Mouse (Mus musculus) liver, embryonic 13.5 days (tissue): ENCODE measurements around the gene Grk5. TPM values are rescaled to one million over a fixed set of nuclear protein-coding genes. Genes with fewer than 3 reads are reported as not detected.

Source experiments
- ATAC-seq: fragments of 200-750 bp; cut with Nextera tagmentation; 2 replicates; pipeline ENCODE4 v1.8.0; 2017; ENCODE audit warnings: low read depth, mild to moderate bottlenecking, moderate number of reproducible peaks, moderate library complexity
- DNase-seq: peaks from one replicate; pipeline ENCODE4 v3.0.0; 2022
- H3K27ac ChIP-seq: fragments of 300-500 bp; sonication (generic); 2 replicates; pipeline ENCODE4 v1.5.1; 2015; ENCODE audit warnings: moderate library complexity, mild to moderate bottlenecking, inconsistent platforms
- H3K27me3 ChIP-seq: fragments of 300-500 bp; sonication (generic); 2 replicates; pipeline ENCODE4 v1.6.1; 2015; ENCODE audit warnings: mild to moderate bottlenecking, inconsistent platforms
- H3K36me3 ChIP-seq: fragments of 300-500 bp; sonication (generic); 2 replicates; pipeline ENCODE4 v1.6.1; 2015; ENCODE audit warnings: mild to moderate bottlenecking, inconsistent platforms
- H3K4me1 ChIP-seq: fragments of 300-500 bp; sonication (generic); replicated peaks from 2 replicates; pipeline ENCODE4 v1.6.1; 2015; ENCODE audit warnings: inconsistent platforms
- H3K4me2 ChIP-seq: fragments of 300-500 bp; sonication (generic); 2 replicates; pipeline ENCODE4 v1.6.1; 2015; ENCODE audit warnings: inconsistent platforms, mild to moderate bottlenecking, moderate library complexity
- H3K4me3 ChIP-seq: fragments of 300-500 bp; sonication (generic); replicated peaks from 2 replicates; pipeline ENCODE4 v1.5.1; 2015; ENCODE audit warnings: mild to moderate bottlenecking, inconsistent platforms
- H3K9ac ChIP-seq: fragments of 300-500 bp; sonication (generic); 2 replicates; pipeline ENCODE4 v1.6.1; 2015; ENCODE audit warnings: mild to moderate bottlenecking, inconsistent platforms
- H3K9me3 ChIP-seq: fragments of 300-500 bp; sonication (generic); replicated peaks from 2 replicates; pipeline ENCODE4 v1.6.1; 2016; ENCODE audit warnings: inconsistent platforms
- WGBS: fragments of 180-500 bp; shearing (Covaris S2); methylation state at CpG from one replicate; pipeline ENCODE4 v1.1.7; 2015; ENCODE audit not compliant: insufficient replicate concordance; 5-methylcytosine and 5-hydroxymethylcytosine counted together
- polyA plus RNA-seq: library from polyadenylated mRNA; unstranded; fragments of >200 nt; fragmentation: Nextera tagmentation; extraction: Ambion mirVana; gene quantifications from 2 replicates; pipeline ENCODE4 v1.2.1, GENCODE M21; 2015

Grk5 gene
- polyA plus RNA-seq, 1 experiment from 2014 or later, result 0.47 TPM

DNA sequence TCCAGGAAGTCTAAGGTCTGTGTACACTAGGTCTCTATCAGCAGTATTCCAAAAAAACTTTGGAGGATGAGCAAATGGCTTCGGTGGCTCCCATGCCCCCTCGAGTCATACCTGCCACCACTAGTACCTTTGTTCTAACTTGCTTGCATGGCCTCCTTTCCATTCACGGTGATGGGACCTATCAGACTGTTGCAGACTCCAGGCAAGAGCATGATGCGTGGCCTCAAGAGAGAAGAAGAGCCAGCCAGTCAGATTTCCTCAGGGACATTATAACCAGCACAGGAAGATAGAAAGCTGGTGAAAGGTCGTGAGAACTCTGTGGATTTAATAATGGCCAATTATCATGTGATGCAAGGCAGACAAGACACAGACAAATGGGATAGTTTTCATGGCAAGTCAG lies 91.8 kb downstream of the Grk5 start:
- no peaks in the 10 kb centered on the region for H3K27me3 ChIP-seq
- H3K9me3 ChIP-seq, result no peaks in the 10 kb centered on the region
- DNase-seq, result no peak
- WGBS, result 56% methylated on average over 5 of the region's 5 CpGs
- H3K27ac ChIP-seq, result no peak overlapping the region
- no peak overlapping the region for H3K9ac ChIP-seq
- no peaks in the 10 kb centered on the region for H3K36me3 ChIP-seq
- H3K4me2 ChIP-seq, result no peak overlapping the region
- no peak for ATAC-seq
- H3K4me3 ChIP-seq, result no peak overlapping the region
- no peaks in the 10 kb centered on the region for H3K4me1 ChIP-seq

- Histone ChIP-seq H3K9me3 (no peaks in the 10 kb centered on the region), H3K27ac (no peak overlapping the region), H3K4me3 (no peak overlapping the region), H3K4me1 (no peaks in the 10 kb centered on the region), H3K9ac (no peak overlapping the region), H3K36me3 (no peaks in the 10 kb centered on the region), H3K4me2 (no peak overlapping the region), H3K27me3 (no peaks in the 10 kb centered on the region)
- ATAC-seq, result no peak
- no peak for DNase-seq
- WGBS, result 24% methylated on average over 2 of the region's 2 CpGs
Measured at GRCm38 (mm10) chr19:60981894-60982293, 92.3 kb downstream of the Grk5 start.

- Histone ChIP-seq H3K4me3 (no peak overlapping the region), H3K4me2 (no peak overlapping the region), H3K27ac (no peak overlapping the region), H3K9me3 (no peaks in the 10 kb centered on the region), H3K36me3 (no peaks in the 10 kb centered on the region), H3K9ac (no peak overlapping the region), H3K4me1 (peaks cover 9% of the 10 kb centered on the region), H3K27me3 (no peaks in the 10 kb centered on the region)
- 69% methylated on average over 5 of the region's 5 CpGs for WGBS
- ATAC-seq, result no peak
- DNase-seq, result no peak
Measured at GRCm38 (mm10) chr19:60989766-60990165, 100.2 kb downstream of the Grk5 start.

DNA sequence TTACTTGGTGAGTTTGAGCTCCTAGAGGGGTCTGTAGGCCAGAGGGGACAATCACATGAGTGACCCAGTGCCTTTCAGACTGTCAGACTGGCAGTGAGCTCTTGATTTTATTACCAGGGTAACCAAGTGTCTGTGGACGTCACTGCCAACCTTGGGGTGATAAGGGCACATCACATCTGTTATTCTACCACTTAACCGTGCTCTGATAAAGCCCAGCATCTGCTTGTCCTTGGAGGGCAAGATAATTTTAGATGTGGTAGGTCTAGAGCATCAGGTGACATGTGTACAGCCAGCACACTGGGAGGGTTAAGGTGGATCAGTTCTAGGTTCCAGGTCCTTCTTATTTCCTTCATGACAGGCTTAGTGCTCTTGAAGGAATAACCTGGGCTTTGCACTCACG lies 104.7 kb downstream of the Grk5 start:
- H3K4me1 ChIP-seq, result peaks cover 16% of the 10 kb centered on the region
- ATAC-seq (peak; percentile 86), DNase-seq (peak; percentile 18)

DNA sequence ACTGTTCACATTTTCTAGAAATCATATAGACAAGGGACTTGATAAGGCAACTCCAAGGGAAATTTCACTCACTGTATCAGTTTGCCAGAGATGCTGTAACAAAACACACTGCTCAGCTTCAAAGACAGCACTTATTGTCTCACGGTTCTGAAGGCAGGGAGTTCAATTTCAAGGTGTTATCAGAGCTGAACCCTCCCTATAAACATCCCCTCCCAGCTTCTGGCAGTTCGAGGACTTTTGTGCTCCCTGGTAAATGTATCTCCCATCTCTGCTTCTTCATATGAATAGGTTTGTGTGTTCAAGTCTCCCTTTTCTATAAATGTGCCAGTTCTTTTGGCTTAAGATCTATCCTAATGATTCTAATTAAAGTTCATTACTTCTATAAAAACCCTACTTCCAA lies 105.3 kb downstream of the Grk5 start:
- H3K4me3 ChIP-seq, result no peak overlapping the region
- no peak overlapping the region for H3K27ac ChIP-seq
- no peak overlapping the region for H3K9ac ChIP-seq
- H3K4me1 ChIP-seq, result peaks cover 22% of the 10 kb centered on the region
- 36% methylated on average over 2 of the region's 2 CpGs for WGBS
- DNase-seq (no peak), ATAC-seq (no peak)
- no peak overlapping the region for H3K4me2 ChIP-seq
- H3K27me3 ChIP-seq, result no peaks in the 10 kb centered on the region
- no peaks in the 10 kb centered on the region for H3K9me3 ChIP-seq
- no peaks in the 10 kb centered on the region for H3K36me3 ChIP-seq

More for the DNA sequence above, 104.7 kb downstream of the Grk5 start:
- H3K27ac ChIP-seq, result no peak overlapping the region
- H3K9me3 ChIP-seq, result no peaks in the 10 kb centered on the region
- H3K4me3 ChIP-seq, result no peak overlapping the region
- no peaks in the 10 kb centered on the region for H3K36me3 ChIP-seq
- 30% methylated on average over 3 of the region's 3 CpGs for WGBS
- no peak overlapping the region for H3K4me2 ChIP-seq
- no peak overlapping the region for H3K9ac ChIP-seq
- H3K27me3 ChIP-seq, result no peaks in the 10 kb centered on the region

DNA sequence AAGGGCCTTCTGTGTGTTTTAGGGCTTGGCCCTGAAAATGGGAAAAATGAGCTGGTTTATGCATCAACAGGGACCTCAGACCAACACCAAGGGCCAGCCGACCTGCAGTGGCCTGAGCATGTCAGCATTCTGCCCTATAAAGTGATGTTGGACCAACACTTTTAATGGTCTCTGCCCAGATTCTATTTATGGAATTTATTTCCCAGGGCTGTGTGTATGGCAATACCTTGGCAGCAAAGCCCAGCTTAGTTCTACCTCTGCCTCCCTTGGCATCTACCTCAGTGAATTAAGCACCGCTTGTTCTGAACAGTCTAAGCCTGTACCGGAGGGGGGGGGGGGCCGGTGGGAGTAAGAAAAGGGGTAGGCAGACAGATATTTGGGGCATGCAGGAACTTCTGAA lies 108.2 kb downstream of the Grk5 start:
- Histone ChIP-seq H3K4me3 (no peak overlapping the region), H3K27me3 (no peaks in the 10 kb centered on the region), H3K27ac (no peak overlapping the region), H3K4me2 (no peak overlapping the region), H3K9me3 (no peaks in the 10 kb centered on the region), H3K9ac (no peak overlapping the region), H3K4me1 (peaks cover 40% of the 10 kb centered on the region), H3K36me3 (no peaks in the 10 kb centered on the region)
- DNase-seq, result no peak
- WGBS, result 76% methylated on average over 4 of the region's 4 CpGs
- ATAC-seq, result no peak

DNA sequence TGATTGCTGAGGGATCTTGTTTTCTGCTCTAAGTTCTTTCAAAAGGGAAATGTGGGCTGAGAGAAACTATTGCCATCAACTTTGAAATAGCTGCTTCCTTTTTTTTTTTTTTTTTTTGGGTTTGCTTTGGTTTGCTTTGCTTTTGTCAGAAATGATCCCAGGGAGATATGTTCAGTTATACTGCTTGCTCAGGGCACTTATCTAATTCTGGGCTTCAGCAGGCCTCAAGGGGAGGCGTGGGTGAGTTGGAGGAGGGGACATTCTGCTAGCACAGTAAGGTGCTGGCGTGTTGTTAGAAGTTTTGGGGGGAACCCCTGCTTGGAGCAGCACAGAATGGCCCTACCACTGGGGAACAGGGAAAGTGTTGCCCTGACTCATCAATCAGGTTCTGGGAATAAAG lies 110.1 kb downstream of the Grk5 start:
- Histone ChIP-seq H3K4me1 (peaks cover 31% of the 10 kb centered on the region), H3K36me3 (no peaks in the 10 kb centered on the region), H3K9me3 (no peaks in the 10 kb centered on the region), H3K4me2 (no peak overlapping the region), H3K4me3 (no peak overlapping the region), H3K9ac (no peak overlapping the region), H3K27me3 (no peaks in the 10 kb centered on the region), H3K27ac (no peak overlapping the region)
- ATAC-seq (no peak), DNase-seq (no peak)
- WGBS, result 37% methylated on average over 2 of the region's 2 CpGs

DNA sequence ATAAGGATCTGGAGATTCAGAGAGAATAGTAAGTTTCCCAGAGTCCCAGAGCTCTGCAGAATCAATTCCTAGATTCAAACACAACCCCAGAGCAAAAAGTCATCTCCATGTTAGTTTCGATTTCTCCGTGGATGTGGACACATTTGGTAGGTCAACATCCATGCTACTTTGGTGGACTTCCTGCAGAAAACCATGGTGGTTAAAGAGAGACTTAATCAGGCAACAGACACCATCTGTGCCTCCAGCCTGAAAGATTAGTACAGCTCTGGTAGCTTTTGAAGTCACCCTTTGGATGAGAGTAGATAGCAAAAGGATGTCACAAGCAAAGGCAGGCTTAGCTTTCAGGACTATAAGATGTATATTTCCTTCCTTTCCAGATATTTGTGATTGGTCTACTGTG lies 111.4 kb downstream of the Grk5 start:
- DNase-seq (no peak), ATAC-seq (peak; percentile 45)
- WGBS, result 69% methylated on average over 2 of the region's 2 CpGs
- no peaks in the 10 kb centered on the region for H3K27me3 ChIP-seq
- H3K9me3 ChIP-seq, result no peaks in the 10 kb centered on the region
- no peak overlapping the region for H3K4me3 ChIP-seq
- no peak overlapping the region for H3K27ac ChIP-seq
- peaks cover 26% of the 10 kb centered on the region for H3K4me1 ChIP-seq
- H3K36me3 ChIP-seq, result no peaks in the 10 kb centered on the region
- no peak overlapping the region for H3K4me2 ChIP-seq
- H3K9ac ChIP-seq, result no peak overlapping the region

DNA sequence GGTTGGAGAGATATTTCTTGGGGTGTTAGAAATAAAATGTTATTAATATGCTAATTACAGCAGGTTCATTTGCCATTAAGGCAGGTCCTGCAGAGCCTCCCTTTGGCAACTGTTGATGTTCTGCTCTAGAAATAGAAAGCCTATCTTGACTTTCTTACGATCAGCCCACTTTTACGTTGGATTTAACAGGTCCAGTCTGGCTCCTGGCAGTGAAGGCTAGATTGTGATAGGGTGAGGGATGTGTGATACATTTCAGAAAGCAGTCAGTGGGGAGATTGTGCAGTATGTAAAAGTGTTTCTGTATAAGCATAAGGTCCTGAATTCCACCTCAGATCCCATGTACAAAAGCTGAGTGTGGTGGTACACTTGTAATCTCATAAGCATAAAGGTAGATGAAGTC lies 119.7 kb downstream of the Grk5 start:
- Histone ChIP-seq H3K27me3 (no peaks in the 10 kb centered on the region), H3K4me1 (no peaks in the 10 kb centered on the region), H3K9ac (no peak overlapping the region), H3K4me3 (no peak overlapping the region), H3K27ac (no peak overlapping the region), H3K9me3 (no peaks in the 10 kb centered on the region), H3K36me3 (no peaks in the 10 kb centered on the region), H3K4me2 (no peak overlapping the region)
- DNase-seq (no peak), ATAC-seq (no peak)
- whole genome bisulfite sequencing, result 62% methylated on average over 2 of the region's 2 CpGs

DNA sequence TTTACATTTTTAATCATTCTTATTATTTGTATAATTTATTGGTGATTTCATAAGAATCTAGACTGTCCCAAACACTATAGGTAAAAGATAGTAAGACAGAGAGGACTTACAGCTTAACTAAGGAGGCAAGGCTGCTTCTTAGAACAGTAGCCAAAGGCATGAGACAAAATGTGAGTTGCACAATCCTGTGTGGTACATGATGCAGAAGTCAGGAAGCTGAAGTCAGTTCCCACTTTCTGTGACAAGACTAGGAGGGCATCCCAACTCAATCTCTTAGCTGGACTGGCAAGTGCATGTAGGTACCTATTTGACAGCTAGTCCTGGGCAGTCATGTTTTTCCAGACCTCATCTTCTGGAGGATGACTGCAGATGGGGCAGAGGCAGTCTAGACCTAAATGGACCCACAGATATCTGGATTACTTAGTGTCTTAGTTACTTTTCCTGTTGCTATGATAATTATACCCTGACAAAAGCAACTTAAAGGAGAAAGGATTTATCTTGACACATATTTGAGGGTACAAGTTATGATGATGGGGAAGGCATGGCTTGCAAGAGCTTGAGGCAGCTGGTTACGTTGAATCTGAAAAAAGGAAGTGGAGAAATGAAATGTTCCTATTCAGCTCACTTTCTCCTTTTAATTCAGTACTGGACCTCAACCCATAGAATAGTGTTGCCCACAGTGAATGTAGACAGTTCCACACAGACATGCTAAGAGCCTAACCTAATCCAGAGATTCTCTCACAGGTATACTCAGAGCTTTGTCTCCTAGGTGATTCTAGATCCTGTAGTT lies 128.1 kb downstream of the Grk5 start:
- Histone ChIP-seq H3K4me2 (no peak overlapping the region), H3K27me3 (no peaks in the 10 kb centered on the region), H3K4me1 (no peaks in the 10 kb centered on the region), H3K9me3 (no peaks in the 10 kb centered on the region), H3K9ac (no peak overlapping the region), H3K27ac (no peak overlapping the region), H3K4me3 (no peak overlapping the region), H3K36me3 (no peaks in the 10 kb centered on the region)
- ATAC-seq, result no peak
- WGBS, result 31% methylated on average over 1 of the region's 1 CpGs
- no peak for DNase-seq

GRCm38 (mm10) chr19:61021502-61021901 lies 132.0 kb downstream of the Grk5 start:
- DNase-seq (no peak), ATAC-seq (no peak)
- no peaks in the 10 kb centered on the region for H3K27me3 ChIP-seq
- H3K4me3 ChIP-seq, result no peak overlapping the region
- H3K9ac ChIP-seq, result no peak overlapping the region
- no peaks in the 10 kb centered on the region for H3K4me1 ChIP-seq
- no peaks in the 10 kb centered on the region for H3K9me3 ChIP-seq
- H3K27ac ChIP-seq, result no peak overlapping the region
- H3K4me2 ChIP-seq, result no peak overlapping the region
- WGBS, result 47% methylated on average over 2 of the region's 2 CpGs
- no peaks in the 10 kb centered on the region for H3K36me3 ChIP-seq

GRCm38 (mm10) chr19:61021939-61022566 lies 132.5 kb downstream of the Grk5 start:
- H3K4me1 ChIP-seq, result no peaks in the 10 kb centered on the region
- H3K4me2 ChIP-seq, result no peak overlapping the region
- H3K27ac ChIP-seq, result no peak overlapping the region
- no peak for ATAC-seq
- no peak overlapping the region for H3K4me3 ChIP-seq
- 67% methylated on average over 3 of the region's 3 CpGs for WGBS
- H3K9ac ChIP-seq, result no peak overlapping the region
- H3K27me3 ChIP-seq, result no peaks in the 10 kb centered on the region
- no peak for DNase-seq
- no peaks in the 10 kb centered on the region for H3K9me3 ChIP-seq
- H3K36me3 ChIP-seq, result no peaks in the 10 kb centered on the region
